Mouse (Mus musculus): Measurements from ENCODE around the gene Spag9.

Gene Spag9

GRCm38 (mm10) chr11:94160443-94161266, 164.8 kb downstream of the Spag9 start:
- no peak for DNase-seq

GRCm38 (mm10) chr11:94161267-94161646, 165.4 kb downstream of the Spag9 start:
- no peak for DNase-seq

- DNase-seq, result no peak
Observed at GRCm38 (mm10) chr11:94161867-94162581, 166.1 kb downstream of the Spag9 start.

GRCm38 (mm10) chr11:94163005-94163767, 167.3 kb downstream of the Spag9 start:
- no peak for DNase-seq

- no peak for DNase-seq
Observed at GRCm38 (mm10) chr11:94165745-94166144, 169.9 kb downstream of the Spag9 start.

GRCm38 (mm10) chr11:94168238-94168637, 172.3 kb downstream of the Spag9 start:
- no peak for DNase-seq

GRCm38 (mm10) chr11:94169596-94169995, 173.7 kb downstream of the Spag9 start:
- no peak for DNase-seq

- DNase-seq, result no peak
Observed at GRCm38 (mm10) chr11:94171691-94172090, 175.8 kb downstream of the Spag9 start.

GRCm38 (mm10) chr11:94172186-94172585, 176.3 kb downstream of the Spag9 start:
- DNase-seq, result no peak

- no peak for DNase-seq
Observed at GRCm38 (mm10) chr11:94173726-94174146, 177.8 kb downstream of the Spag9 start.

GRCm38 (mm10) chr11:94175288-94175687, 179.4 kb downstream of the Spag9 start:
- DNase-seq, result no peak
